Mouse (Mus musculus) testis, adult 2 months (tissue): ENCODE results near the gene Mrps10. TPM values are rescaled to one million over a fixed set of nuclear protein-coding genes. Genes with fewer than 3 reads are reported as not detected.

ENCODE experiments used
- H3K27ac ChIP-seq: fragments of 200-500 bp; 2 replicates; pipeline ENCODE4 v1.5.1; 2012; ENCODE audit warnings: low read depth, low read length; ENCODE audit not compliant: control insufficient read depth, insufficient read depth
- H3K27me3 ChIP-seq: fragments of 200-500 bp; 2 replicates; pipeline ENCODE4 v1.6.1; 2012; ENCODE audit warnings: mild to moderate bottlenecking, low read length, moderate library complexity; ENCODE audit not compliant: control insufficient read depth, insufficient read depth
- H3K36me3 ChIP-seq: fragments of 200-500 bp; 2 replicates; pipeline ENCODE4 v1.6.1; 2012; ENCODE audit warnings: mild to moderate bottlenecking, low read length; ENCODE audit not compliant: control insufficient read depth, insufficient read depth
- H3K4me1 ChIP-seq: fragments of 200-500 bp; 2 replicates; pipeline ENCODE4 v1.6.1; 2012; ENCODE audit warnings: low read length; ENCODE audit not compliant: control insufficient read depth, insufficient read depth
- H3K4me3 ChIP-seq: fragments of 200-500 bp; 2 replicates; pipeline ENCODE4 v1.5.1; 2012; ENCODE audit warnings: low read depth, mild to moderate bottlenecking, low read length, moderate library complexity, mixed read lengths; ENCODE audit not compliant: control insufficient read depth
- CTCF ChIP-seq: fragments of 200-500 bp; IDR thresholded peaks from 2 replicates; pipeline ENCODE4 v1.5.1; 2012; ENCODE audit warnings: low read depth, mild to moderate bottlenecking, inconsistent platforms, low read length, moderate library complexity; ENCODE audit not compliant: control insufficient read depth, insufficient read depth, insufficient replicate concordance
- POLR2A ChIP-seq: fragments of 200-500 bp; IDR thresholded peaks from 2 replicates; pipeline ENCODE4 v1.6.1; 2012; ENCODE audit warnings: low read depth, mild to moderate bottlenecking, inconsistent platforms, low read length, moderate library complexity; ENCODE audit not compliant: control insufficient read depth
- polyA plus RNA-seq: library from polyadenylated mRNA; depleted of rRNA; stranded (reverse); fragments of >200 nt; gene quantifications from 2 replicates; pipeline ENCODE4 v1.2.3, GENCODE M21; 2012

The Mrps10 gene
- polyA plus RNA-seq, 1 experiment: 21.3 TPM

GRCm38 (mm10) chr17:47359964-47360363, 8.7 kb upstream of the Mrps10 start:
- no peak for TF ChIP-seq POLR2A
- TF ChIP-seq CTCF: peak; percentile 74; the same call in 1 of the 2 replicates
- Histone ChIP-seq H3K4me1 (peaks cover 5% of the 10 kb centered on the region), H3K4me3 (no peak overlapping the region), H3K36me3 (no peaks in the 10 kb centered on the region), H3K27me3 (no peaks in the 10 kb centered on the region), H3K27ac (no peak overlapping the region)

- peaks cover 5% of the 10 kb centered on the region for H3K4me1 ChIP-seq
- no peak overlapping the region for H3K4me3 ChIP-seq
- H3K27ac ChIP-seq: no peak overlapping the region
- H3K36me3 ChIP-seq: no peaks in the 10 kb centered on the region
- TF ChIP-seq POLR2A: no peak
- TF ChIP-seq CTCF: no peak
- no peaks in the 10 kb centered on the region for H3K27me3 ChIP-seq
These were observed 7.3 kb upstream of the Mrps10 start for GRCm38 (mm10) chr17:47361343-47361742.

- Histone ChIP-seq H3K36me3 (no peaks in the 10 kb centered on the region; the same call in 1 of the 2 replicates), H3K27me3 (no peaks in the 10 kb centered on the region), H3K4me3 (peak overlapping the region; percentile 94), H3K4me1 (peaks cover 3% of the 10 kb centered on the region), H3K27ac (peak overlapping the region; percentile 68)
- TF ChIP-seq CTCF (no peak), POLR2A (no peak)
These were observed 378 bp downstream of the Mrps10 start for GRCm38 (mm10) chr17:47369087-47369443.

GRCm38 (mm10) chr17:47371451-47371850, 2.8 kb downstream of the Mrps10 start:
- H3K4me3 ChIP-seq: no peak overlapping the region
- no peaks in the 10 kb centered on the region; the same call in none of the 2 replicates for H3K36me3 ChIP-seq
- no peak for TF ChIP-seq POLR2A
- peak; percentile 44; the same call in 1 of the 2 replicates for TF ChIP-seq CTCF
- H3K27ac ChIP-seq: no peak overlapping the region
- H3K4me1 ChIP-seq: peaks cover 3% of the 10 kb centered on the region
- H3K27me3 ChIP-seq: no peaks in the 10 kb centered on the region

- Histone ChIP-seq H3K27ac (no peak overlapping the region), H3K27me3 (no peaks in the 10 kb centered on the region), H3K4me3 (no peak overlapping the region), H3K36me3 (no peaks in the 10 kb centered on the region; the same call in none of the 2 replicates), H3K4me1 (peaks cover 3% of the 10 kb centered on the region)
- TF ChIP-seq CTCF (no peak), POLR2A (no peak)
These were observed 5.3 kb downstream of the Mrps10 start for GRCm38 (mm10) chr17:47373991-47374390.

GRCm38 (mm10) chr17:47376779-47377280, 8.1 kb downstream of the Mrps10 start:
- no peaks in the 10 kb centered on the region; the same call in none of the 2 replicates for H3K36me3 ChIP-seq
- no peaks in the 10 kb centered on the region for H3K27me3 ChIP-seq
- no peak overlapping the region for H3K4me3 ChIP-seq
- TF ChIP-seq POLR2A (no peak), CTCF (no peak)
- H3K27ac ChIP-seq: no peak overlapping the region
- no peaks in the 10 kb centered on the region for H3K4me1 ChIP-seq

GRCm38 (mm10) chr17:47378133-47378532, 9.4 kb downstream of the Mrps10 start:
- TF ChIP-seq POLR2A: no peak
- no peak for TF ChIP-seq CTCF
- Histone ChIP-seq H3K4me3 (no peak overlapping the region), H3K27ac (no peak overlapping the region), H3K4me1 (no peaks in the 10 kb centered on the region), H3K36me3 (no peaks in the 10 kb centered on the region; the same call in none of the 2 replicates), H3K27me3 (no peaks in the 10 kb centered on the region)
